Mouse (Mus musculus): ENCODE measurements around the gene Foxe1. TPM values are rescaled to one million over a fixed set of nuclear protein-coding genes. Genes with fewer than 3 reads are reported as not detected.

Gene Foxe1
- polyA plus RNA-seq, 1 experiment: not detected

- peaks cover 68% of the 10 kb centered on the region for H3K27me3 ChIP-seq (replicated peaks)
Measured at GRCm38 (mm10) chr4:46335846-46336245, 7.6 kb upstream of the Foxe1 start.

GRCm38 (mm10) chr4:46337990-46338389 lies 5.4 kb upstream of the Foxe1 start:
- H3K9me3 ChIP-seq: peaks cover 4% of the 10 kb centered on the region; the same call in 1 of the 2 replicates
- peaks cover 76% of the 10 kb centered on the region for H3K27me3 ChIP-seq (replicated peaks)
- peaks cover 27% of the 10 kb centered on the region for H3K4me1 ChIP-seq
- TF ChIP-seq FLI1 (IDR thresholded peaks at IDR 0.05; ENCODE audit: low read length) (no peak), GATA1 (IDR thresholded peaks at IDR 0.05; ENCODE audit: borderline replicate concordance, low read length) (no peak)
- no peak overlapping the region for H3K4me3 ChIP-seq (replicated peaks)
- no peaks in the 10 kb centered on the region for H3K36me3 ChIP-seq (replicated peaks; ENCODE audit: low read length)

More at GRCm38 (mm10) chr4:46335846-46336245, 7.6 kb upstream of the Foxe1 start:
- TF ChIP-seq FLI1 (IDR thresholded peaks at IDR 0.05; ENCODE audit: low read length) (no peak), GATA1 (IDR thresholded peaks at IDR 0.05; ENCODE audit: borderline replicate concordance, low read length) (no peak)
- Histone ChIP-seq H3K9me3 (peaks cover 4% of the 10 kb centered on the region), H3K4me1 (peaks cover 18% of the 10 kb centered on the region), H3K4me3 (replicated peaks) (no peak overlapping the region), H3K36me3 (replicated peaks; ENCODE audit: low read length) (no peaks in the 10 kb centered on the region)

DNA sequence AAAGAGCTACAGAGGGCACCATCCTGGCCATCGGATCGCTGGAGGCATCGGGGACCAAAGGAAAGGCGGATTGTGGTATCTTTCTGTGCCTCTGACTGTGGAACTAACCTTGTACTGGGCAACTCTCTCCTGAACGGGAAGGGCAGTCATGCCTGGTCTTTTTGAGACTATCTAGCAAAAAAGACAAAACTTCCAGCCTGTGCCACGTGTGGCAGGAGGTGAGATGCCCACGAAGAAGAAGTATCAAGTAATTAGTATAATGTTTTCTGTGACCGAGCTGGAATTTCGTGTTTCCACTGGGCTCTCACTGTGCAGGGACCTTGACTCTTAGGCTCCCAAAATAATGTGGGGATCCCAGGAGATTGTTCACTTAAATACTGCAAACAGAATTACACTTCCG lies 4.4 kb upstream of the Foxe1 start:
- Histone ChIP-seq H3K4me1 (peaks cover 37% of the 10 kb centered on the region), H3K4me3 (replicated peaks) (no peak overlapping the region), H3K36me3 (replicated peaks; ENCODE audit: low read length) (no peaks in the 10 kb centered on the region), H3K27me3 (replicated peaks) (peaks cover 80% of the 10 kb centered on the region), H3K9me3 (peaks cover 5% of the 10 kb centered on the region; the same call in 1 of the 2 replicates)
- TF ChIP-seq FLI1 (IDR thresholded peaks at IDR 0.05; ENCODE audit: low read length) (no peak), GATA1 (IDR thresholded peaks at IDR 0.05; ENCODE audit: borderline replicate concordance, low read length) (no peak)

- TF ChIP-seq GATA1 (IDR thresholded peaks at IDR 0.05; ENCODE audit: borderline replicate concordance, low read length) (no peak), FLI1 (IDR thresholded peaks at IDR 0.05; ENCODE audit: low read length) (no peak)
- Histone ChIP-seq H3K4me1 (peaks cover 43% of the 10 kb centered on the region), H3K36me3 (replicated peaks; ENCODE audit: low read length) (no peaks in the 10 kb centered on the region), H3K9me3 (peaks cover 7% of the 10 kb centered on the region; the same call in 1 of the 2 replicates), H3K27me3 (replicated peaks) (peaks cover 85% of the 10 kb centered on the region), H3K4me3 (replicated peaks) (peak overlapping the region; percentile 67)
Measured at GRCm38 (mm10) chr4:46339584-46339983, 3.8 kb upstream of the Foxe1 start.

DNA sequence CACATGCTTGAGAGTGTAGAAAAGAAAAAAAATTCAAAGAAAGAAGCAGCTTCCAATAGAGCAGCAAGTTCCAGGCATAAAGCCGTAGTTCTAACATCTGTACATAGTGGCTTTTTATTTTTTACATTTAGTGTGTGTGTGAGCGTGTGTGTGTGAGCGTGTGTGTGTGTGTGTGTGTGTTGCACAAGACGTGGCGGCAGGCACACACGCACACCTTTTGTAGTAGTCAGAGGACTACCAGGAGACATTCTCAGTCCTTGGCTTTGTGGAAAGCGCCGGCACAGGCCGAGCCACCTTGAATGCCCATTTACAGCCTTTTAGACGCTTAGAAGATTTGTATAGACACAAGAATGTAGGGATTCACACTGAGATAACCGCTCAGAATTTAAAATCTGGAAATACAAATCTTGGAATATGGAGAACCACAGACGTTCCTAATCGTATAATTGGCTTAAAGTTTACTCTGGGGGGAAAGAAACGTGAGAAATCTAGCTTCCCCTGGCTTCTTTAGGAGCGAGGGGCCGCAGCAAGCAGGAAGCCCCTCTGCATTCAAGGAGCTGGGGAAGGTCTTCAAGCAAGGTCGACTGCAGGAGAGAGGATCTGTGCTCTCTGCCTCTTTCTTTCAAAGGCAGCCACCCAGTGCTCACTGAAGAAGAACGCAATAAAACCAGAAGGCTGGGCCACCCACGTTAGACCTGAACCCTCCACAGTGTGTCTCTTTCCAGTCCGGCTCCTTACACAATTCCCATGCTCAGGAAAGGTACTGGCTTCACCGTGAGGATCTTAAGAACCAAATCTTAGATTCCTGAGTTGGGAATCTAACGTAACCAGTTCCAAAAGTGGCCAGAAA lies 1.4 kb upstream of the Foxe1 start:
- H3K27me3 ChIP-seq (replicated peaks): peaks cover 98% of the 10 kb centered on the region
- TF ChIP-seq GATA1 (IDR thresholded peaks at IDR 0.05; ENCODE audit: borderline replicate concordance, low read length) (no peak), FLI1 (IDR thresholded peaks at IDR 0.05; ENCODE audit: low read length) (no peak)
- H3K4me3 ChIP-seq (replicated peaks): no peak overlapping the region
- H3K4me1 ChIP-seq: peaks cover 54% of the 10 kb centered on the region
- peaks cover 15% of the 10 kb centered on the region for H3K9me3 ChIP-seq
- no peaks in the 10 kb centered on the region for H3K36me3 ChIP-seq (replicated peaks; ENCODE audit: low read length)

DNA sequence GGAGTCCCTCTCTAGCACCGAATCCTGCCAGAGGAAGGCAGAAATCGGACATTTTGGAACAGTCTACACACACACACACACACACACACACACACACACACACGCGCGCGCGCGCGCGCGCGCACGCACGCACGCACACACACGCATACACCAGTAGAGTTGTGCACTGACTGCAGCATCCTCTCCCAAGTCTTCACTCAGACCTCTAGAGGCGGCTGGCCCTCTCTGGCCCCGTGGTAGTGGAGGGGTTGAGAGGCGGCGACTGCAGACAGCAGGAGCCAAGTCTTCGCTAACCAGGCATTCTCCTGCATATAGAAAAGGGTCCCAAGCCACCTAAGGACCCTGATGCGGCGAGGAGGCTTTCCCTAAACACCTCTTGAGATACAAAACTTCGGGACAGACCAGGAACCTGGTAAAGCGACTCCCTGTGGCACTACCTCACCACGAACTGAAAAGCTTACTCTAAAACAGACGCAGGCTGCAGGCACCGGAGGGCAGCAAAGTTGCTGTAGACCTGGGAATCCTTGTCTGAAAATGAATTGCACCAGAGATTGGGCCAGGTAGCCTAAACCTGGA lies 610 bp upstream of the Foxe1 start:
- no peak for TF ChIP-seq GATA1 (IDR thresholded peaks at IDR 0.05; ENCODE audit: borderline replicate concordance, low read length)
- TF ChIP-seq FLI1 (IDR thresholded peaks at IDR 0.05; ENCODE audit: low read length): no peak
- H3K4me3 ChIP-seq (replicated peaks): peak overlapping the region; percentile 64
- no peaks in the 10 kb centered on the region for H3K36me3 ChIP-seq (replicated peaks; ENCODE audit: low read length)
- peaks cover 61% of the 10 kb centered on the region for H3K4me1 ChIP-seq
- peaks cover 15% of the 10 kb centered on the region for H3K9me3 ChIP-seq
- peaks cover 99% of the 10 kb centered on the region for H3K27me3 ChIP-seq (replicated peaks)

- Histone ChIP-seq H3K4me1 (peaks cover 55% of the 10 kb centered on the region), H3K36me3 (replicated peaks; ENCODE audit: low read length) (no peaks in the 10 kb centered on the region), H3K9me3 (peaks cover 15% of the 10 kb centered on the region), H3K27me3 (replicated peaks) (peaks cover 98% of the 10 kb centered on the region), H3K4me3 (replicated peaks) (peak overlapping the region; percentile 87)
- no peak for TF ChIP-seq GATA1 (IDR thresholded peaks at IDR 0.05; ENCODE audit: borderline replicate concordance, low read length)
- TF ChIP-seq FLI1 (IDR thresholded peaks at IDR 0.05; ENCODE audit: low read length): no peak
Measured at GRCm38 (mm10) chr4:46344288-46344687, 879 bp downstream of the Foxe1 start.

DNA sequence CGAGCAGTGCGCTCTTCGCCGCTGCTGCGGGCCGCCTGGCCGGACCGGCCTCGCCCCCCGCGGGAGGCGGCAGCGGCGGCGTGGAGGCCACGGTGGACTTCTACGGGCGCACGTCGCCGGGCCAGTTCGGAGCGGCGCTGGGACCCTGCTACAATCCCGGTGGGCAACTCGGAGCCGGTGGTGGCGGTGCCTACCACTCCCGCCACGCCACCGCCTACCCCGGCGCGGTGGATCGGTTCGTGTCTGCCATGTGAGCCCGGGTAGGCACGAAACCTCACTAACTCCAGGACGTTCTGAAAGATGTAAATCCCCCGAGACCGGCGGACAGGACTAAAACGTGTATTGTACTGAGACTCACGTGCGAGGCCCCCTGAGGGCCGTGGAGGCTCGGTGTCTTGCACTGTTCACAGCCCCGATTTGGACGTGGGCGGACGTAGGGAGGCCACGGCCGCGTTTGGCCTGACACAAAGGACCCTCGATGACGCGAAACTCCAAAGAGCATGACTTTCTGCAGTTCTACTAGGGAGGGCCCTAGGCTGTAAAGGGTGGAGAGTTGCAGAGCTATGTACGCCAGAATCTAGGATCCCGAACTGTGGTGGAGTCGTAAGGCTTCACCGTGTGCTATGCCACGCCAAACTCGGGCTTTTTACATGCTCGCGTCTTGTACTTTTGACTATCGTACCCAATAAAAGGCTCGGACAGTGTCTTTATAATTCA lies 1.8 kb downstream of the Foxe1 start:
- Histone ChIP-seq H3K27me3 (replicated peaks) (peaks cover 98% of the 10 kb centered on the region), H3K4me1 (peaks cover 48% of the 10 kb centered on the region), H3K9me3 (peaks cover 21% of the 10 kb centered on the region), H3K36me3 (replicated peaks; ENCODE audit: low read length) (no peaks in the 10 kb centered on the region), H3K4me3 (replicated peaks) (peak overlapping the region; percentile 87)
- TF ChIP-seq FLI1 (IDR thresholded peaks at IDR 0.05; ENCODE audit: low read length): no peak
- TF ChIP-seq GATA1 (IDR thresholded peaks at IDR 0.05; ENCODE audit: borderline replicate concordance, low read length): no peak

DNA sequence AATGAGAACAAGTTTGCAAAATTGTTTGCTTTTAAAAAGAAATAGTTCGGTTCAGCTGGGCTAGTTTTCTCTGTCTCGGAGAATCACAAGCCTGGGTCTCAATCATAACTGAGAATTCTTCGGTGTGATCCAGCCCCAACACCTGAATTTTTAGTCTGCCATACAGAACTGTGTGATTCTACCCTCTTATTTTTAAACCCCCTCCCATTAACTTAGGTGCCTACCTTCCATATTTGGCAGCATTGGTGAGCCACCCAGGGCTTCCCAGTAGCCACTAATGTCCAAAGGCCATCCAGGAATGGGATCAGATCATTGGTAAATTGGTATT lies 2.3 kb downstream of the Foxe1 start:
- no peaks in the 10 kb centered on the region for H3K36me3 ChIP-seq (replicated peaks; ENCODE audit: low read length)
- H3K9me3 ChIP-seq: peaks cover 21% of the 10 kb centered on the region
- peaks cover 48% of the 10 kb centered on the region for H3K4me1 ChIP-seq
- TF ChIP-seq GATA1 (IDR thresholded peaks at IDR 0.05; ENCODE audit: borderline replicate concordance, low read length) (no peak), FLI1 (IDR thresholded peaks at IDR 0.05; ENCODE audit: low read length) (no peak)
- no peak overlapping the region for H3K4me3 ChIP-seq (replicated peaks)
- peaks cover 98% of the 10 kb centered on the region for H3K27me3 ChIP-seq (replicated peaks)
